Mouse (Mus musculus) G1E (cell line): ENCODE measurements around the gene Pde4d.

Source experiments
- CTCF ChIP-seq: IDR thresholded peaks from 2 replicates; pipeline ENCODE4 v1.5.1; 2012; ENCODE audit warnings: low read depth, low read length, inconsistent platforms, mixed read lengths
- POLR2AphosphoS5 ChIP-seq: IDR thresholded peaks from 2 replicates; pipeline ENCODE4 v1.6.1; 2012; ENCODE audit warnings: low read depth, low read length, inconsistent platforms; ENCODE audit not compliant: insufficient replicate concordance

DNA sequence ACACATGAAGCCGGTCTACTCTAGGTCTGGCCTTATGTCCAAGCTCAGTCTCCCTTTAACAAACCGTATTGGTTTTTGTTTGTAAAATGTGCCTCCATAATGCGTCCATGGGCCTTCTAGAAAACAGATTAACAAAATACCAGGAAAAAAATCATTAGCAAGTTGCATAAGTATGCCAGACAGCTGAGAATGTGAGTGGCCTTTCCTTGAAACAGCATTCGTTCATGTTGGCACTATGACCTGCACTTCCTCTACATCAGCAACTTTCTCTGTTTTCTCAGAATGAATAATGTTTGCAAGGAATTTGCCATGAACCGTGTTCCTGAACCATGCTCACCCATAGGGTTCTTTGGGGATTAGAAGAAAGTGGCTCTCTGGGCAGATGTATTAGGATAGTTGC lies 998.4 kb downstream of the Pde4d start:
- TF ChIP-seq CTCF (no peak), POLR2AphosphoS5 (no peak)
